Mouse (Mus musculus): ENCODE measurements around the gene Uqcrh. TPM values are rescaled to one million over a fixed set of nuclear protein-coding genes. Genes with fewer than 3 reads are reported as not detected.

The Uqcrh gene
- polyA plus RNA-seq, 1 experiment from 2014 or later = 445 TPM

DNA sequence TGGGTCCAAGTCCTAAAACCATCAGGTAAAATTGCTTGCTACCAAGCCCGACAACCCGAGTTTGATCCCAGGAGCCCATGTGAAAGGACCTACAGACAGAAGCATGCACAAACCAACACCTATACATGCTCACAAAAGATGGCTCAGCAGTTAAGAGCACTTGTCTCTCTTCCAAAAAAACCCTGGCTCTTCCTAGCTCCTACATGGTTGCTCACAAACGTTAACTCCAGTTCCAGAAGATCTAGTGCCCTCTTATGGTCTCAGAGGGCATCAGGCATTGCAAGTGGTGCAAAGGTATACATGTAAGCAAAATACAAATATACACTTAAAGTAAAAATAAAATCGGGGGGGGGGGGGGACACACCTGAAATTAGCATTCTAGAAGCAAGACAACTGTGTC lies 1.7 kb downstream of the Uqcrh start:
- DNase-seq (ENCODE audit: low spot score) (no peak), ATAC-seq (replicated peaks; ENCODE audit: insufficient number of reproducible peaks, low FRiP score, low TSS enrichment, low read depth) (no peak)
- WGBS = 61% methylated on average over 4 of the region's 4 CpGs
- no peak overlapping the region for H3K9ac ChIP-seq (replicated peaks; ENCODE audit: low read length)
- no peak overlapping the region for H3K4me3 ChIP-seq (ENCODE audit: low read depth, low read length)
- no peaks in the 10 kb centered on the region; the same call in 1 of the 2 replicates for H3K36me3 ChIP-seq (replicated peaks; ENCODE audit: control insufficient read depth, insufficient read depth, low read depth, low read length)
- no peak overlapping the region for H3K4me2 ChIP-seq (ENCODE audit: low read depth, low read length)
- H3K27ac ChIP-seq (replicated peaks; ENCODE audit: low read depth, low read length) = no peak overlapping the region
- no peaks in the 10 kb centered on the region for H3K27me3 ChIP-seq (ENCODE audit: control insufficient read depth, insufficient read depth, low read length)
- H3K4me1 ChIP-seq (ENCODE audit: control insufficient read depth, insufficient read depth, low read length) = no peaks in the 10 kb centered on the region
- no peaks in the 10 kb centered on the region for H3K9me3 ChIP-seq (replicated peaks; ENCODE audit: control insufficient read depth, low read length)

DNA sequence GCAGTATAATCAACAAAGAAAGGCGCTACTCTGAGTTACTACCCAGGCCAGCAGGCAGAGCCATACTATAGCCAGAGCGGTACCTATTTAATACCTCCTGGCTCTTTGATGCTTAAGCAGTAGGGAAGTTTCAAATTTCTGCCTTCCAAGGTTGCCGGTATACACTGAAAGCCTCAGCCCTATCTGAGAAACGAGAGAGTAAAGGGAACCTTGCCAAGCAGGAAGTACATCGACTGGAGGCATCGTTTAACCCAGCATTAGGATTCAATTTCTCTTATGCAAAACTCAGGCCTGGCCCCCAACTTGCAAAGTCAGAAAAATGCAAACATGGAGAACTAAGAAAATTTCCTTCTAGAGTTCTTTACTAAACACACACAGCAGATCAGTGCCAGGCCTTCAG lies 4.8 kb downstream of the Uqcrh start:
- no peak for ATAC-seq (replicated peaks; ENCODE audit: insufficient number of reproducible peaks, low FRiP score, low TSS enrichment, low read depth)

DNA sequence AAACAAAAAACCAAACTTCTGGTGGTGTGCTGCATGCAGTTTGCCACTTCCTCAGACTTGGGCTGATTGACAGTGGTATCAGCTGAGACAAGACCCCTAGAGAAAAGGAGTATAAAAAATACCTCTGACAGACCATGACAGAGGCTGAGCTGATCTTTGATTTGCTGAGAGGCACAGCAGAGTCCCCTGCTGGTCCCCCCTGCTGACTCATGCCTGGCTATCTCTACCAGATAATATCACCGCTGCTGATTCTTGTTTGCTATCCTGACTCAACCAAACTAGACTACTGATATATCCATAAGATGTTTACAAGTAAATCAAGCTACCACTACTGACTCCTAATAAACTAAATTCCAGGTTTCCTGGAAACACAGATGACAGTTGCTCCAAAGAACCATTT lies 11.0 kb downstream of the Uqcrh start:
- Histone ChIP-seq H3K36me3 (replicated peaks; ENCODE audit: control insufficient read depth, insufficient read depth, low read depth, low read length) (peaks cover 3% of the 10 kb centered on the region), H3K9ac (replicated peaks; ENCODE audit: low read length) (no peak overlapping the region), H3K4me1 (ENCODE audit: control insufficient read depth, insufficient read depth, low read length) (no peaks in the 10 kb centered on the region), H3K27me3 (ENCODE audit: control insufficient read depth, insufficient read depth, low read length) (no peaks in the 10 kb centered on the region), H3K9me3 (replicated peaks; ENCODE audit: control insufficient read depth, low read length) (no peaks in the 10 kb centered on the region), H3K27ac (replicated peaks; ENCODE audit: low read depth, low read length) (no peak overlapping the region), H3K4me3 (ENCODE audit: low read depth, low read length) (no peak overlapping the region), H3K4me2 (ENCODE audit: low read depth, low read length) (no peak overlapping the region)
- ATAC-seq (replicated peaks; ENCODE audit: insufficient number of reproducible peaks, low FRiP score, low TSS enrichment, low read depth) = no peak
- DNase-seq (ENCODE audit: low spot score) = no peak
- 73% methylated on average over 1 of the region's 1 CpGs for WGBS

More for the DNA sequence above, 4.8 kb downstream of the Uqcrh start:
- H3K9ac ChIP-seq (replicated peaks; ENCODE audit: low read length) = no peak overlapping the region
- H3K9me3 ChIP-seq (replicated peaks; ENCODE audit: control insufficient read depth, low read length) = no peaks in the 10 kb centered on the region
- H3K4me3 ChIP-seq (ENCODE audit: low read depth, low read length) = no peak overlapping the region
- no peaks in the 10 kb centered on the region for H3K4me1 ChIP-seq (ENCODE audit: control insufficient read depth, insufficient read depth, low read length)
- peaks cover 3% of the 10 kb centered on the region for H3K36me3 ChIP-seq (replicated peaks; ENCODE audit: control insufficient read depth, insufficient read depth, low read depth, low read length)
- no peak overlapping the region for H3K4me2 ChIP-seq (ENCODE audit: low read depth, low read length)
- H3K27ac ChIP-seq (replicated peaks; ENCODE audit: low read depth, low read length) = no peak overlapping the region
- DNase-seq (ENCODE audit: low spot score) = no peak
- no peaks in the 10 kb centered on the region for H3K27me3 ChIP-seq (ENCODE audit: control insufficient read depth, insufficient read depth, low read length)
- 79% methylated on average over 6 of the region's 6 CpGs for WGBS

DNA sequence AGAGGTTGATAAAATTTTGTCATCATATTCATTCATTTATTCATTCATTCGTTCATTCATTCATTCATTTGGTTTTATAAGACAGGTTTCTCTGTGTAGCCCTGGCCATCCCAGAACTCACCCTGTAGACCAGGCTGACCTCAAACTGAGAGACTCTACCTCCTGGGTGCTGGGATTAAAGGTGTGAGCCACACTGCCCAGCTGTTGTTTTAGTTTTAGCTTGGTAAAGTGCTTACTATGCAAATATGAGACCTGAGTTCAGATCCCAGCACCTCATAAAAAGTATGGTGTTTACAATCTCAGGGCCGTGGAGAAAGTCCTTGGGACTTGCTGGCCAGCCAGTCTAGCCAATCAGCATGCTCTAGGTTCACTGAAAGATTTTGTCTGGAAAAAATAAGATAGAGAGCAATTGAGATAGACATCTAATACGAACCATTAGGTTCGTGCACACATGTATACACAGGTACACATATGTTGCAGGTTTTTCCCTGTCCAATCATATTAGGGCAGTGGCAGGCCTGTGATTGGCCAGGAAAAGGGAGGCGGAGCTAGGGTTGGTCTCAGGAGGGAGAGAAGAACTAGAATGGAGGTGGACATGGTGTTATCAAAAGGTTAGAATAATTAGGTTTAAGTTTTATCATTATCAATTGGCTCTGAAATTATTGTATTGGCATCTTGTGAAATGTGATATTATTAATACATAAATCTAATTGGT lies 15.7 kb downstream of the Uqcrh start:
- Histone ChIP-seq H3K36me3 (replicated peaks; ENCODE audit: control insufficient read depth, insufficient read depth, low read depth, low read length) (no peaks in the 10 kb centered on the region), H3K4me3 (ENCODE audit: low read depth, low read length) (no peak overlapping the region), H3K9ac (replicated peaks; ENCODE audit: low read length) (no peak overlapping the region), H3K9me3 (replicated peaks; ENCODE audit: control insufficient read depth, low read length) (no peaks in the 10 kb centered on the region), H3K4me1 (ENCODE audit: control insufficient read depth, insufficient read depth, low read length) (no peaks in the 10 kb centered on the region), H3K27ac (replicated peaks; ENCODE audit: low read depth, low read length) (no peak overlapping the region), H3K27me3 (ENCODE audit: control insufficient read depth, insufficient read depth, low read length) (no peaks in the 10 kb centered on the region), H3K4me2 (ENCODE audit: low read depth, low read length) (no peak overlapping the region)
- WGBS = 83% methylated on average over 5 of the region's 5 CpGs
- DNase-seq (ENCODE audit: low spot score) (no peak), ATAC-seq (replicated peaks; ENCODE audit: insufficient number of reproducible peaks, low FRiP score, low TSS enrichment, low read depth) (no peak)

DNA sequence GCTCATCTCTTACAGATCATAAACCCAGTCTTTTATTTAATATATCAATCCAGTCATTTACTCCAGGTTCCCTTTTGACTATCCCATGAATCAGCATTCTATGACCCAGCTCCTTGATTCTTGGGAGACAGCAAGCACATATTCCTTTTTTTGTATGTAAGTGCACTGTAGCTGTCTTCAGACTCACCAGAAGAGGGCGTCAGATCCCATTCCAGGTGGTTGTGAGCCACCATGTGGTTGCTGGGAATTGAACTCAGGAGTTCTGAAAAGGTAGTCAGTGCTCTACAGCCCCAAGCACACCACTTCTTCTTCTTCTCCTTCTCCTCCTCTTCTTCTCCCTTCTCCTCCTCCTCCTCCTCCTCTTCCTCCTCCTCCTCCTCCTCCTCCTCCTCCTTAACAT lies 17.3 kb downstream of the Uqcrh start:
- no peaks in the 10 kb centered on the region; the same call in 1 of the 2 replicates for H3K4me1 ChIP-seq (ENCODE audit: control insufficient read depth, insufficient read depth, low read length)
- no peaks in the 10 kb centered on the region for H3K36me3 ChIP-seq (replicated peaks; ENCODE audit: control insufficient read depth, insufficient read depth, low read depth, low read length)
- WGBS = 4% methylated on average over 1 of the region's 1 CpGs
- DNase-seq (ENCODE audit: low spot score) = no peak
- no peak overlapping the region for H3K27ac ChIP-seq (replicated peaks; ENCODE audit: low read depth, low read length)
- no peaks in the 10 kb centered on the region for H3K27me3 ChIP-seq (ENCODE audit: control insufficient read depth, insufficient read depth, low read length)
- H3K4me2 ChIP-seq (ENCODE audit: low read depth, low read length) = no peak overlapping the region
- no peak overlapping the region for H3K4me3 ChIP-seq (ENCODE audit: low read depth, low read length)
- ATAC-seq (replicated peaks; ENCODE audit: insufficient number of reproducible peaks, low FRiP score, low TSS enrichment, low read depth) = no peak
- no peak overlapping the region for H3K9ac ChIP-seq (replicated peaks; ENCODE audit: low read length)
- H3K9me3 ChIP-seq (replicated peaks; ENCODE audit: control insufficient read depth, low read length) = no peaks in the 10 kb centered on the region

DNA sequence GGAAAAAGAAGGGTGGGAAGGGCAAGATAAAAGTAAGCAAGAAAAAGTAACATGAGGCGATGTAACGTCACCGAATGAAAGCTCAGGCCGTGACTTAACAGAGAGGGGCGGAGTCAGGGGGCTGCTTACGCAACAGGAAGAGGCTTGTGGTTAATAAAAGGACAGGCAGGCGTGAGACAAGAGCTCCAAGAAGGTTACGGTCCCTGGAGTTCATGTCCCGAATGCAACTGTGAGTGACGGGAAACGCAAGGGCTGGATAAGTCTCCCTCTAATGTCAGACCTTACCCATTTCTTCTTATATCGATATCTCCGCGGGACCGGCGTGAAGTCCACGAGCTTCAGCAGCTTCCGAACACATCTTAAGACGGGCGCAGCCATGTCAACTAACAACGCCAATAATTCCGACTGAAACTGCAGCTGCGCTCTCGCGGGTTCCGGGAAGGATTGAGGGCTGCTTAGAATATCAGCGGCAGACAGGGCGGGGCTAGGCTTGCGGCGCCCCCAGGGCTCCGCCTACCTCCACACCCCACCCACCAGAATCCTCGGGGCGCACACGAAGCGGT lies 21.4 kb downstream of the Uqcrh start, which contains the start of gene Nsun4:
Gene Nsun4, minus strand, starts transcription at position 478 of the 563 bp plus-strand sequence.
- under 1% methylated on average over 35 of the region's 35 CpGs for WGBS
- Histone ChIP-seq H3K27me3 (ENCODE audit: control insufficient read depth, insufficient read depth, low read length) (no peaks in the 10 kb centered on the region), H3K9me3 (replicated peaks; ENCODE audit: control insufficient read depth, low read length) (no peaks in the 10 kb centered on the region), H3K9ac (replicated peaks; ENCODE audit: low read length) (peak within 1 kb of the TSS; percentile 61), H3K4me2 (ENCODE audit: low read depth, low read length) (peak within 1 kb of the TSS; percentile 60), H3K4me3 (ENCODE audit: low read depth, low read length) (peak within 1 kb of the TSS; percentile 56), H3K4me1 (ENCODE audit: control insufficient read depth, insufficient read depth, low read length) (no peaks in the 10 kb centered on the region; the same call in 1 of the 2 replicates), H3K27ac (replicated peaks; ENCODE audit: low read depth, low read length) (peak within 1 kb of the TSS; percentile 67), H3K36me3 (replicated peaks; ENCODE audit: control insufficient read depth, insufficient read depth, low read depth, low read length) (no peaks in the 10 kb centered on the region)
- ATAC-seq (replicated peaks; ENCODE audit: insufficient number of reproducible peaks, low FRiP score, low TSS enrichment, low read depth) (peak; percentile 89), DNase-seq (ENCODE audit: low spot score) (peak; percentile 92)

DNA sequence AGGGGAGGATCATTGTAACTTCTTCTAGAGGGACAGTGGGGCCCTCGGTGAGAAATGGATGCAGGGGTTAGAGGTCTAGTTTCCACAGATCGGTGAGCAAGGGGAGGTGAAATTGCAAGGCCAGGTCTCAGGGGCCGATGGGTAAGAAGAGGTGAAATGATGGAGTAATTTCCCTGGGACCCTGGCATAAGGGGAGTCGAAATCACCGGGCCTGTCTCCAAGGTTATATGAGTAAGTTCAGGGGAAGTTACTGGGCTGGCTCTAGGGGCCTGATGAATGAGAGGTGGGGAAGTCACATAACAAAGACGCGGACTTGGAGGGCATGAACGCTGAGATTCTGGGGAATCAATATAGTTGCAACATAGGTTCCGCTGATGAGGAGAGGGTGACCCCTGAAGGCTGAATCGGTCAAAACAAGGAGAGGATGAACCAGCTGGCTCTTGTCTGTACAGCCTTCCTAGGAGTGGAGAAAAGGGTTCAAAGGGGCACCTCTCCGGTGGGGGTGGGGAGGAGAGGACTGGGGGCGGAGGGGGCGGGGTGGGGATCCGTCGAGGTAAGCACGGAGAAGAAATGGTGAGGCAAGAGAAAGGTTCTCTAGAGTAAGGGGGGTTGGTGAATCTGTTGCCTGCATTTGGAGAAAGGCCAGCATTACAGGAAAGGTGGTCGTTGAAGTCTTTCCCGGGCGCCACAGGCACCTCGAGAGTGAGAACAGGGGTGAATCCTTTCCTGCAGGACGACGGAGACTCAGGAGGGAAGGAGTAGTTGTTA lies 22.2 kb downstream of the Uqcrh start:
- peak; percentile 61 for DNase-seq (ENCODE audit: low spot score)
- H3K9ac ChIP-seq (replicated peaks; ENCODE audit: low read length) = peak overlapping the region; percentile 61
- H3K4me1 ChIP-seq (ENCODE audit: control insufficient read depth, insufficient read depth, low read length) = no peaks in the 10 kb centered on the region; the same call in 1 of the 2 replicates
- peak overlapping the region; percentile 53; the same call in 1 of the 2 replicates for H3K27ac ChIP-seq (replicated peaks; ENCODE audit: low read depth, low read length)
- H3K4me3 ChIP-seq (ENCODE audit: low read depth, low read length) = peak overlapping the region; percentile 56
- no peaks in the 10 kb centered on the region for H3K9me3 ChIP-seq (replicated peaks; ENCODE audit: control insufficient read depth, low read length)
- H3K36me3 ChIP-seq (replicated peaks; ENCODE audit: control insufficient read depth, insufficient read depth, low read depth, low read length) = no peaks in the 10 kb centered on the region
- ATAC-seq (replicated peaks; ENCODE audit: insufficient number of reproducible peaks, low FRiP score, low TSS enrichment, low read depth) = peak; percentile 44
- no peaks in the 10 kb centered on the region for H3K27me3 ChIP-seq (ENCODE audit: control insufficient read depth, insufficient read depth, low read length)
- 9% methylated on average over 21 of the region's 22 CpGs for WGBS
- H3K4me2 ChIP-seq (ENCODE audit: low read depth, low read length) = peak overlapping the region; percentile 60

DNA sequence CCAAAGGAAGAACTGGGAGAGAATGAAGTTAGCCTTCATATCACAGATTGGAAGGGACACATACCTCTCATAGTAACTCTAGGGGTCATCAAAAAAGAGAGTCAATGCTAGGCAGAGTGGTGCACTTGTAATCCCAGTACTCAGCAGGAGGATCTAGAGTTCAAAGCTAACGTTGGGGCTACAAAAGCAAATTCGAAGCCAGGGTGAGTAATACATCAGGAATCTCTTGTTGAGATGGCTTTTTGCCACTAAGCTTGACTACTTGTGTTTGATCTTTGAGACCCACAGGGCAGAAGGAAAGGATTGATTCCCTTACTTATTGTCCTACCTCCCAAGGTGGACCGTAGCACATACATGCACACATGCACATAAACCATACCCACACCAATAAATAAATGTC lies 25.7 kb downstream of the Uqcrh start:
- ATAC-seq (replicated peaks; ENCODE audit: insufficient number of reproducible peaks, low FRiP score, low TSS enrichment, low read depth) (no peak), DNase-seq (ENCODE audit: low spot score) (no peak)
- H3K36me3 ChIP-seq (replicated peaks; ENCODE audit: control insufficient read depth, insufficient read depth, low read depth, low read length) = no peaks in the 10 kb centered on the region
- H3K9ac ChIP-seq (replicated peaks; ENCODE audit: low read length) = no peak overlapping the region
- H3K27me3 ChIP-seq (ENCODE audit: control insufficient read depth, insufficient read depth, low read length) = no peaks in the 10 kb centered on the region
- no peak overlapping the region for H3K4me3 ChIP-seq (ENCODE audit: low read depth, low read length)
- no peak overlapping the region for H3K4me2 ChIP-seq (ENCODE audit: low read depth, low read length)
- WGBS = 88% methylated on average over 3 of the region's 3 CpGs
- H3K4me1 ChIP-seq (ENCODE audit: control insufficient read depth, insufficient read depth, low read length) = no peaks in the 10 kb centered on the region; the same call in 1 of the 2 replicates
- H3K9me3 ChIP-seq (replicated peaks; ENCODE audit: control insufficient read depth, low read length) = no peaks in the 10 kb centered on the region
- no peak overlapping the region for H3K27ac ChIP-seq (replicated peaks; ENCODE audit: low read depth, low read length)
